Mouse (Mus musculus) liver, embryonic 16.5 days (tissue): ENCODE data around the gene Pccb. TPM values are rescaled to one million over a fixed set of nuclear protein-coding genes. Genes with fewer than 3 reads are reported as not detected.
A peak's percentile ranks its signal among the peaks of the same experiment; 100 is the strongest.

Experiments
- ATAC-seq: fragments of 200-750 bp; cut with Nextera tagmentation; 2 replicates; pipeline ENCODE4 v1.8.0; 2017; ENCODE audit warnings: low read depth, mild to moderate bottlenecking, moderate number of reproducible peaks, moderate library complexity
- H3K27ac ChIP-seq: fragments of 300-500 bp; sonication (generic); 2 replicates; pipeline ENCODE4 v1.5.1; 2014; ENCODE audit warnings: mild to moderate bottlenecking, low read length
- H3K27me3 ChIP-seq: fragments of 300-500 bp; sonication (generic); 2 replicates; pipeline ENCODE4 v1.6.1; 2014; ENCODE audit warnings: low read depth, low read length, mixed read lengths; ENCODE audit not compliant: control insufficient read depth, insufficient read depth
- H3K36me3 ChIP-seq: fragments of 300-500 bp; sonication (generic); 2 replicates; pipeline ENCODE4 v1.6.1; 2014; ENCODE audit warnings: mild to moderate bottlenecking; ENCODE audit not compliant: control insufficient read depth, insufficient read depth
- H3K4me1 ChIP-seq: fragments of 300-500 bp; sonication (generic); 2 replicates; pipeline ENCODE4 v1.6.1; 2014; ENCODE audit warnings: low read depth, low read length, mixed read lengths; ENCODE audit not compliant: control insufficient read depth
- H3K4me2 ChIP-seq: fragments of 300-500 bp; sonication (generic); 2 replicates; pipeline ENCODE4 v1.6.1; 2014; ENCODE audit warnings: low read depth, low read length, mixed read lengths
- H3K4me3 ChIP-seq: fragments of 300-500 bp; sonication (generic); 2 replicates; pipeline ENCODE4 v1.5.1; 2014; ENCODE audit warnings: low read depth, mild to moderate bottlenecking, low read length
- H3K9ac ChIP-seq: fragments of 300-500 bp; sonication (generic); 2 replicates; pipeline ENCODE4 v1.6.1; 2014; ENCODE audit warnings: low read depth, low read length
- H3K9me3 ChIP-seq: fragments of 300-500 bp; sonication (generic); replicated peaks from 2 replicates; pipeline ENCODE4 v1.6.1; 2016; ENCODE audit warnings: low read length; ENCODE audit not compliant: control insufficient read depth
- WGBS: fragments of 180-500 bp; shearing (Covaris S2); extraction: QIAGEN DNeasy Blood & Tissue Kit; methylation state at CpG from one replicate; pipeline ENCODE4 v1.1.7; 2014; ENCODE audit not compliant: insufficient replicate concordance; 5-methylcytosine and 5-hydroxymethylcytosine counted together
- polyA plus RNA-seq: library from polyadenylated mRNA; unstranded; fragments of >200 nt; fragmentation: Nextera tagmentation; extraction: Ambion mirVana; gene quantifications from 2 replicates; pipeline ENCODE4 v1.2.1, GENCODE M21; 2015

Gene Pccb
- polyA plus RNA-seq, 1 experiment from 2014 or later, result 8.8 TPM

DNA sequence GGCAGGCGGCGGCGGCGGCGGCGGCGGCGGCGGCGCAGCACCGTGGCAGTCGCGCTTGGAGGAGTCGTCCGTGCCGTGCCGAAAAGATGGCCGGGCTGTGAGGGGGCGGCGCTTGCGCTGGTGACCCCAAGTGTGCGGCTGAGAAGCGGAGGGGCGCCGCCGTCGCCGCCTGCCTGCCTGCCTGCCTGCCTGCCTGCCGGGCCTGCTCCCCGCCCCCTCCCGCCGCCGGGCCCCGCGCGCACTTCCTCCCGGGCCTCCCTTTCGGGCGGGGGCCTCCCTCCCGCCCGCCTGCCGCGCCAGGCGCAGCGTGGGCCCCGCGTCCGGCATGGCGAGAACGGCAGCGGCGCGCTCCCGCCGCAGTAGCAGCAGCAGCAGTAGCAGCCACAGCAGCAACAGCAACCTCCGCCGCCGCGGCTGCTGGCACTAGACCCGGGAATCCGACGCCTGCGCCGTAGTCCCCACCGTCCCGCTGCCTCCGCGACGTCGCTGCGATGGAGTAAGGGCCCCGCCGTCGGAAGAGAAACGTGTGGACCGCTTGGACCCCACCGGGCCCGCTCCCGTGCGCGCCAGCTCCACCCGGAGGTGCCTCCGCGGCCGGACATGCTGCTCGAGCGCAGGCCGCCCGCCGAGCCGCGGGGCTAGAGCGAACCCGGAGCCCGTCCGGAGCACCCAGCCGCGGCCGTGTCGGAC, 39.8 kb upstream of the Pccb start:
- H3K36me3 ChIP-seq, result no peaks in the 10 kb centered on the region
- peaks cover 22% of the 10 kb centered on the region for H3K4me1 ChIP-seq
- no peaks in the 10 kb centered on the region for H3K27me3 ChIP-seq
- peak overlapping the region; percentile 93 for H3K4me2 ChIP-seq
- peak overlapping the region; percentile 98 for H3K9ac ChIP-seq
- ATAC-seq, result peak; percentile 61
- peak overlapping the region; percentile 78 for H3K4me3 ChIP-seq
- no peaks in the 10 kb centered on the region for H3K9me3 ChIP-seq
- under 1% methylated on average over 55 of the region's 100 CpGs for WGBS
- peak overlapping the region; percentile 99 for H3K27ac ChIP-seq

DNA sequence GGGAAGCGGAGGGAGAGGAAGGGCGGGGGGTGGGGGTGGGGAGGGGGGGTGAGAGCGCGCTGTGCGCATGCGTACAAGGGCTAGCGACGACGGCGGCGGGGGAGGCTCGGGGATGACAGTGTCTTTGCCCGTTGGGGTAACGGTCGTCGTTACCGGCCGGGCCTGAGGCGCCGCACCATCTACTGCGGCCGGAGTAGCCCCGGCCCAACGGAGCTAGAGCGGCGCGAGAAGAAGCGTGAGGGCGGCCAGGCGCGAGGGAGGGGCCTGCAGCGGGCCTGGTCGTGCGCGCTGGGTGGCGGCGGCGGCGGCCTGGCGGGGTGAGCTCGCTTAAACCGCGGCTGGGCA, 39.3 kb upstream of the Pccb start, which contains the start of gene Msl2:
Gene Msl2 (plus strand): TSS at position 115 of the 345 bp plus-strand sequence.
- under 1% methylated on average over 24 of the region's 43 CpGs for WGBS
- H3K27ac ChIP-seq, result peak within 1 kb of the TSS; percentile 99
- H3K27me3 ChIP-seq, result no peaks in the 10 kb centered on the region
- peaks cover 18% of the 10 kb centered on the region for H3K4me1 ChIP-seq
- H3K36me3 ChIP-seq, result no peaks in the 10 kb centered on the region
- peak within 1 kb of the TSS; percentile 78 for H3K4me3 ChIP-seq
- H3K9ac ChIP-seq, result peak within 1 kb of the TSS; percentile 98
- H3K9me3 ChIP-seq, result no peaks in the 10 kb centered on the region
- peak; percentile 57 for ATAC-seq
- H3K4me2 ChIP-seq, result peak within 1 kb of the TSS; percentile 93

DNA sequence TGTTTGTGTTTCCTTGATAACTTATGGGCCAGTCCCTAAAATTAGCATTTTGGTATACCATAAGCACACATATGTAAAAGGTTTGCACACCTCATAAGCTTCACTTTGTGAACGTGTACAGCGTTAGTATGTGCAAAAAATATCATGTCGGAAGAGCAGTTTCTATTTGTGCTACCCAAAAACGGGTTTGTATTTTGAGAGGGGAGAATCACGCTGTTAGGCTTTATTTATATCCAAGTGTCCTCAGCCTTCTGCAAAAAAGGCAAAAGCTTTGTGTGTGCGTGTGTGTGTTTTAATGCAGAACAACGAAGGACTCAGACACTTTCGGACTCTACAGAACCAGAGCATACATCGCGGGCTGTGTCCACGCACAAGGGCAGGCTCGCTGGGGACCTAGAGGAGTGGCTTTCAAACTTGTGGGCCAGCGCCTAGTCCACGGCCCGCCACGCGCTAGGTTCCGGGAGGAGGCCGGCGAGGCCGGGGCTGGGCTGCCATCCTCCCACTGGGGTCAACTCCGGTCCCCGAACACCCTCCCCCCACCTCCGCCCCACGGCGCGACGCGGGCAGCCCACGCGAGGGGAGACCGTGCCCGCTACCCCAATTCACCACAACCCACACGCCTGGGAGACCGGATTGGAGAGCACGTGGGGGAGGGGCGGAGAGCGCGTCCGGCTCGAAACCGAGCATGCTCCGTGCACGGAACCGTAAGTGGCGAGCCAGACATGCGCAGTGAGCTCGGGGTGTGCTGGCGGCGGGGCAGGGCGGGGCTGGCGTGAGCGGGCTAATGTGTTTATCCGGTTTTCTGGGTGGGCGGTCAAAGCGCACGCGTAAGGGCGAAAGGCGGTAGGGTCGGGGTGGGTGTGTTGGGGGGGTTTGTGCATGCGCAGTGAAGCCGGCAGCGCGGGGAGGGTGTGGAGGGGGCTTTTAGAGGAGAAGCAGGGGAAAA, 38.6 kb upstream of the Pccb start:
- under 1% methylated on average over 60 of the region's 65 CpGs for WGBS
- no peaks in the 10 kb centered on the region for H3K27me3 ChIP-seq
- peak overlapping the region; percentile 93 for H3K4me2 ChIP-seq
- peaks cover 12% of the 10 kb centered on the region for H3K4me1 ChIP-seq
- ATAC-seq, result peak; percentile 88
- no peaks in the 10 kb centered on the region for H3K36me3 ChIP-seq
- peak overlapping the region; percentile 99 for H3K27ac ChIP-seq
- no peaks in the 10 kb centered on the region for H3K9me3 ChIP-seq
- H3K9ac ChIP-seq, result peak overlapping the region; percentile 98
- H3K4me3 ChIP-seq, result peak overlapping the region; percentile 78

DNA sequence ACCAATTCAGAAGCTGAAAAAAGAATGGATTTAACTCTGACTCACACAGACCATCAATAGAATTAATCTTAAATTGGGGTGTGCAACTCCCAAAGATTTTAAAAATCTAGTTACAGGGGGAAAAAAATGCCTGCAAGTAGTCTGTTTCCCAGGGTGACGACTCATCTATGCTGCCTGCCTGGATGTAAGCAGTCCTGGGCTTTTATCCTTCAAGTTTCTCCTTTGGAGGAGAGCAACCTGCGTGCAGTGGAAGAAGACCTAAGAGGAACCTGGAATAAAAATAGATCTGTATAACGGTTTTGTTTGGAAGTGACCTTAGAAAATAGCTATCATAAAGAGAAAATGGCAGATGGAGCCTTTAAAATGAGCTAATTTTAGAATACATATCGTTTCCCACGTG, 37.8 kb upstream of the Pccb start:
- Histone ChIP-seq H3K4me1 (peaks cover 10% of the 10 kb centered on the region), H3K4me3 (no peak overlapping the region), H3K4me2 (peak overlapping the region; percentile 93; the same call in 1 of the 2 replicates), H3K36me3 (no peaks in the 10 kb centered on the region), H3K9me3 (no peaks in the 10 kb centered on the region), H3K27me3 (no peaks in the 10 kb centered on the region), H3K9ac (no peak overlapping the region), H3K27ac (no peak overlapping the region)
- ATAC-seq, result no peak
- WGBS, result 25% methylated on average over 5 of the region's 5 CpGs

DNA sequence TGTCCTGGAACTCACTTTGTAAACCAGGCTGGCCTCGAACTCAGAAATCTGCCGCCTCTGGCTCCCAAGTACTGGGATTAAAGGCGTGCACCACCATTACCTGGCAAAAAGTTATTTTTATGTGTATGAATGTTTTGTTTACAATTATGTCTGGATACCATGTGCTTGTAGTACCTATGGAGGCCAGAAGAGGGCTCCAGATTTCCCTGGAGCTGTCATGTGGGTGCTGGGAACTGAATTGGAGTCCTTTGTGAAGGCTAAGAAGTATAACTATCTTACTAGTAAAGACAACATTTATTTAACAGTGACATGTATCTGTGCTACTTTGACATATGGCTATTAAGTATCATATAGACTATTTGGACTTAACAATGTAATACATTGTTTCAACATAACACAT, 35.1 kb upstream of the Pccb start:
- Histone ChIP-seq H3K9ac (no peak overlapping the region), H3K4me3 (no peak overlapping the region), H3K27ac (no peak overlapping the region), H3K4me2 (no peak overlapping the region), H3K9me3 (no peaks in the 10 kb centered on the region), H3K36me3 (no peaks in the 10 kb centered on the region), H3K27me3 (no peaks in the 10 kb centered on the region), H3K4me1 (peaks cover 7% of the 10 kb centered on the region)
- no peak for ATAC-seq
- WGBS, result 81% methylated on average over 3 of the region's 3 CpGs

DNA sequence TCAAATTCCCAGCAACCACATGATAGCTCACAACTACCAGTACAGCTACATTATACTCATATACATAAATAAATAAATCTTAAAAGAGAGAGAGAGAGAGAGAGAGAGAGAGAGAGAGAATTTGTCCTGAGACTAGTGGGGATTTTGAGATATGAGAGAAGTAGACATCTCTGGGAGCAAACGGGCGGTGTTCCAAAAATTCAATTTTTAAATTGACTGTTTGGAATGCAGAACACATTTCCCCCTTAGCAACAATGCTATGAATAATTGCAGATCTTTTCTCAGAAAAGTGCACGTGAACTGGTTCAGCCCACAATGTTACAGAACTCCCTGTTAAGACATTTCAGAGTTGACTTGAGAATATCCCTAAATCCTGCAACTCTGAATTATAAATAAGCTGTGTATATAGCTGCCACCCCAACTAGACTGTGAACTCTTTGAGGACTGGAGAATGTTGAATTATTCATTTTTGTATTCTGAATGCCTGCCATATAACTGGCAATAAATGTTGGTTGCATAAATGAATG, 30.4 kb upstream of the Pccb start:
- H3K9ac ChIP-seq, result no peak overlapping the region
- no peak overlapping the region for H3K27ac ChIP-seq
- no peaks in the 10 kb centered on the region for H3K27me3 ChIP-seq
- no peaks in the 10 kb centered on the region for H3K9me3 ChIP-seq
- H3K4me3 ChIP-seq, result no peak overlapping the region
- WGBS, result 76% methylated on average over 3 of the region's 3 CpGs
- no peaks in the 10 kb centered on the region for H3K4me1 ChIP-seq
- no peaks in the 10 kb centered on the region for H3K36me3 ChIP-seq
- H3K4me2 ChIP-seq, result no peak overlapping the region
- ATAC-seq, result no peak

DNA sequence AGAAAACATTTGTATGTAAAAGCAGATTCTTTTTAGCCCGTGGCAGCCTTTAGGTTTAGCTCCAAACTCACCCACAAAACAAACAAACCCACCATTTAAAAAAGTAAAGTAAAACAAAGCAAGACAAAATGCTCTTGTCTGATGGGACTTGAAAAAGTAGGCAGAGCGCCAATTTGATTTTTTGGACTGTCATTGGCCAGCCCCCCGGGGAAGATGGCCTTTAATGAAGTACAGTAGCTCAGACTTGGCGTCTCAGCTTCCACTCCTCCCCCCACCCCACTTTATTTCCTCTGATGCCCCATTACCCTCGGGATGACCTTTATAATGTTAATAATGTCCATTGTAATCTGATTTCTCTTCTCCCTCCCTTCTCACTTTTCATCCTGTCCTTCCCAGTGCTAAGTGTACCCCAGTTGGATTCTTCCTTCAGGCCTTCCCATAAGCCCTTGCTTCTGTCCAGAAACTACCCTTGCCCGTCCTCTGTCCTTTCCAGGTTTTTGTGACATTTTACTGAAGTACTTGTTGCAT, 27.6 kb upstream of the Pccb start:
- H3K4me2 ChIP-seq, result no peak overlapping the region
- no peak for ATAC-seq
- 68% methylated on average over 6 of the region's 6 CpGs for WGBS

DNA sequence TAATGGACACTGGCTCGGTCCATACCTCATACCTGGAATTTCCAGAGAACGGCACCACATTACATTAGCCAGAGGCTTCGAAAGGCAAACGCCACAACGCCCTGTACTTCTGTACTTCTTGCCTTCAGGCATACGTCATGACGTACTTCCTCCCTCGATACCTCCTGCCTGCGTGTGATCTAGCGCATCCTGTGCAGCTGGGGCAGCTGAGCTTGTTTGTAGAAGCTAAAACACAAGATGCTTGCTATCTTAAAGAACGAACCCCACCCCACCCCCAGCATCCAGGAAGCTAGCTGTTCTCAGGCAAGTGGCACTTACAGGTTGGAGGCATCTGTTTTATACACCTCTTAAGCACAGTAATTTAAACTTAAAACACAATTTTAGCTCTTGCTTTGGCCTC, 26.3 kb upstream of the Pccb start:
- no peaks in the 10 kb centered on the region for H3K27me3 ChIP-seq
- no peaks in the 10 kb centered on the region for H3K4me1 ChIP-seq
- H3K27ac ChIP-seq, result no peak overlapping the region
- H3K4me2 ChIP-seq, result no peak overlapping the region
- H3K36me3 ChIP-seq, result no peaks in the 10 kb centered on the region
- H3K9me3 ChIP-seq, result no peaks in the 10 kb centered on the region
- no peak for ATAC-seq
- 43% methylated on average over 11 of the region's 11 CpGs for WGBS
- no peak overlapping the region for H3K4me3 ChIP-seq
- H3K9ac ChIP-seq, result no peak overlapping the region

More for the DNA sequence above, 27.6 kb upstream of the Pccb start:
- H3K9me3 ChIP-seq, result no peaks in the 10 kb centered on the region
- no peak overlapping the region for H3K27ac ChIP-seq
- no peaks in the 10 kb centered on the region for H3K4me1 ChIP-seq
- H3K9ac ChIP-seq, result no peak overlapping the region
- no peaks in the 10 kb centered on the region for H3K36me3 ChIP-seq
- no peaks in the 10 kb centered on the region for H3K27me3 ChIP-seq
- no peak overlapping the region for H3K4me3 ChIP-seq
